Mouse (Mus musculus) gastrocnemius, adult 8-10 months (tissue): ENCODE results near the gene D10Wsu102e. TPM values are rescaled to one million over a fixed set of nuclear protein-coding genes. Genes with fewer than 3 reads are reported as not detected.
"Not testable (repeated sequence)": the region's sequence is repeated elsewhere in the genome, so short reads cannot be mapped to it uniquely, and the experiment has no call there.

Source experiments
- DNase-seq, 2 experiments: peaks; one replicate each; pipeline ENCODE4 v3.0.0; 2022; ENCODE audit warnings: low spot score in 2 of 2
- total RNA-seq, 4 experiments: library from RNA; stranded (reverse); gene quantifications; 2 replicates each; pipeline ENCODE4 v1.2.4; 2022

Gene D10Wsu102e
- total RNA-seq, 4 experiments from 2014 or later = 0.67 to 1.2 (median 0.80) TPM

DNA sequence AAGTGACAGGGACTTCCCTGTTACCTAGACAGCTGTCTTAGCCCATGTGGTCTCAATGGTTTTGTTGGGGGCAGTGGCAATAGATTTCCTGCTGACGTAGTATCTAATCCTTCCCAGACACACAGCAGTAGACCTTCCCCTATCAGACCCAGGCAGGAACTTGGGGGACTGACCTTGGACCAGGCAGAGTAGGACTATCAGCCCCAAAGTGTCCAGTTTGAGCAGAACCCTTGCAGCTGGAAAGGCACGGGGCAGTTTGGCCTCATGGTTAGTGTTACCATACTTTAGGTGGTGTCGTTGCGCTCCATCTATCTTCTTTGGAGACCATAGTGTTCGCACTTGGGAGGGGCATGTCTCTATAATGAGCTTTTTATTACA is 13.7 kb upstream of the D10Wsu102e start:
- no peak for DNase-seq

DNA sequence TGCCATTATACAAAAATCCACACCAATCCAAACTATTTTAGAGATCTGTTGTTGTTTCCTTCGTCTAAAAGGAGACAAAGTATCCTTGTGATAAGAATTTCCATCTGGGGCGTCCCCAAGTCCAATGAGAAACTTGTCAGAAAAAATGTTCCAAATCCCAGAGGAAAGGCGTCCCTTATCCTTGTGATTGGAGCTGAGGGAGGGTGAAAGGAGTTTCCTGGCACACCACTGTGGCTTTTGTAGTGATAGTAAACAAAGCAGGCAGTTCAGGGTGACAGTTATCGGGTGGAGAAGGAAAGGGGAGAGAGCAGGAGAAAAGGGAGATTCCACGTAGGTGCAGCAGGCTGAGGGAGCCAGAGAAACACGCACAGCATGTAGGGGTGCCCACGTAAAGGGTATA is 12.5 kb upstream of the D10Wsu102e start:
- DNase-seq = no peak

DNA sequence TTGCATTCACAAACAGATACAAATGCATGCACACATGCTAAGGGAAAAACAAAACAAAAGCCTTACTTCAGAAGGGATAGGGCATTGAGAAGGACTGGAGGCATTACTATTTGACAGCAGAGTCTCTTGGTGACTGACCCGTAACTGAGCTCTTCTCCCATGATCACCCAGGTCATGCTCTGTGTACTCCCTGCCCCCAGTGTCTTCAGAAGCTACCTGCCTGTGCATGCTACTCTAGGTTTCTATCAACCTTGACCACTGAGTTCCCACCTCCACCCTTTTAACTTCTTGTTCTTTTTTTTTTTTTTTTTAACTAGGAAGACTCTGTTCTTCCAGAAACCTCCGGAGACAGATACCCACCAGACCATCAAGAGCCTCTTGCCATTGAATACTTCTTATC is 9.3 kb upstream of the D10Wsu102e start:
- no peak for DNase-seq

DNA sequence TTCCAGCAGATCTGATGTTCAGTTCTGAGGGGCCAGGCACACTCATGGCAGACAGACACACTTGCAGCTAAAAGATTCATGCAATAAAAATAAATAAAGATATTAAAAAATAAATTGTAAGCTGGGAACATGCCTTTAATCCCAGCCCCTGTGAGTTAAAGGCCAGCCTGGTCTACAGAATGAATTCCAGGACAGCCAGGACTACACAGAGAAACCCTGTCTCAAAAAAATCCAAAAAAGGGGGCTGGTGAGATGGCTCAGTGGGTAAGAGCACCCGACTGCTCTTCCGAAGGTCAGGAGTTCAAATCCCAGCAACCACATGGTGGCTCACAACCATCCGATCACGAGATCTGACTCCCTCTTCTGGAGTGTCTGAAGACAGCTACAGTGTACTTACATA is 8.2 kb upstream of the D10Wsu102e start:
- DNase-seq = not testable (repeated sequence)

DNA sequence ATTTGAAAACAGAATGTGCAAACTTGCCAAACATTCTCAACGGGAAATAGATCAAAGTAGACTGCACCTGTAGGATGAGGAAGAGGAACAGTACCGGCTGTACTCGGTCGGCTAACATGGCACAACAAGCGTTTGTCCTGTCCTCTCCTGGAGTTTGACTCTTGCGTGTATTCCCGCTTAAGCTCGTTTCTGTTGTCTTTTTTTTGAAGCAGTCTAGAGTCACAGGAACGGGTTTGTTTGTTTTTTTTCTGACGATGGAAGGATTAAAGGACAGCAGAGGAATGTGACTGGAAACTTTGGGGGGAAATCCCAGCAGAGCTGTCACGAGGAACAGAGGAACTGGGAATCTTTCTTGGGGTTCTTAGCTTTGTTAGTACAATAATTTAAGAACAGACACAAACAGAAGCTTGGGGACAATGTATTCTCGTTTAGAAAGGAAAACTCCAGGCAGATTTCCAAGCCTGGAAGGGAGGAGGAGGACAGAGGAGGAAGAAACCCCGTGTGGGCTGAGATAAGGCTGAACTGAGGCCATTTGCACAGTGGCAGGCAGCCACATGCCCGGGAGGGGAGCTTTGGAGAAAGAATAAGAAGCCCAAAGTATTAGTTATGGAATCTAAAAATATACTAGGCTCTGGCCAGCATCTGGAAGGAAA is 6.2 kb upstream of the D10Wsu102e start:
- no peak for DNase-seq

DNA sequence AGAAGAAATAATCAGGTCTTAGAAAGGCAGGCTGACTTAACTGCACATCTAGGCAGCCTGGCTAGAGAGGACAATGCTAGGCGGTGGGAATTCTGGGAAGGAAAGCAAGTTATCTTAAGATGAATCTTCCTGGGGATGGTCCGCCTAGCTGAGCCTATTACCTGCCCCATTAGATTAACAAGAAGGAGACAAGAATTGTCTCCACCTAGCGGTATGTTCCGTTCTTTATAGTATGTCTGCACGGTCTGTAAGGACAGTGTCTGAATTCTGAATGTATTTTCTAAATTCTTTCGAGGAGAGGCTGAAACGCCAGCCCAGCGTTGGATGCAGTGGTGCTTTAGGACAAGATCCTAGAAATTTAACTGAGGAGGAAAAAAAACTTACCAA is 5.7 kb upstream of the D10Wsu102e start:
- DNase-seq = no peak

DNA sequence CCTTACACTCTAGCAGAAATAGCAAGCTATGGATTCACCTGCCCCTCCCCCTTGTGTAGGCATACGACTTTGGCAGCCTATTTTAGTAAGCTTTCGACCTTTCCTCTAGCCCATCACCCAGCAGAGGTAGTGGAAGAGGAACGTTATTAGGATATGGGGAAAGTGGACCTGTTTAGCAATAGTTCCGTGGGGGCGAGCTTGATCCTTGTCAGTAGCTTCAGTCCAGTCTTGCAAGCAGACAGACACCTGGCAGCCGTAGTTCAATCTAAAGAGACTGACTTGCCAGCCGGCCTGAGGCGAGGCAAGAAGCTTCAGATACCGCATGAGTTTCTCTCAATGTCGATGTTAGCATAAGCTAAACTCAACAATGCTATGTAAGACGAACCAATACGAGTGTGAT is 3.6 kb upstream of the D10Wsu102e start:
- DNase-seq = no peak

DNA sequence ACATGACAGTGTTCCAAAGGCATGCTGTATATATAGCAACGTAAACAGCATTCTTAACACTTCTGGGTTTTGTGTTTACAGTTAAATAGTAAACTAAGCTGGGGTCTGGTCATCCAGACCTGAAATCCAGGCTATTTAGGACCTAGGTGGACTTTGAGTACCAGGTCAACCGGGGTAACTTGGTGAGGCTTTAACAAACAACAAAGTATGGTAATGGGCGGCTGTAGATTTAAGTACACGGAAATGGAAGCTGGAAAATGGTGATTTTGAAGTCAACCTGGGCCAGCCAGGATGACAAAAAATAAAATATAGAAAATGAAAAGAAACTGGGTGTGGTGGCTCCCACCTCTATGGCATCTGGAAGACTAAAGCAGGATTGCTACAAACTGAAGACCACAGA is 570 bp upstream of the D10Wsu102e start:
- DNase-seq = no peak

DNA sequence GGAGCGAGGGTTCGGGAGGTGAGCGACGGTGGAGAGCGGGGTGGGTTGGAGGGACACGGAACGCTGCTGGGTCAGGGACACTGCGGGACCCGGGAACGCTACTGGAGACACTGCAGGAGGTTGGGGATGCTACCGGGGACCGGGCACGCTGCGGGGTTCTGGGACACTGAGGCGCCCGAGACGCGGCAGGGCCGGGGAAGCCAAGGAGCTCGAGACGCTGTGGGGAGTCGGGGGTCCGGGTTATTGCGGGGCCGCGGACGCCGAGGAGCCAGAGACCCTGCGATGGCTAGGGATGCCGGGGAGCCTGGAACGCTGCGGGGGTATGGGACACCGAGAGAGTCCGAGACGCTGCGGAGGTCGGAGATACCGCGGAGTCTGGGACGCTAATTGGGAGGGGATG is 335 bp downstream of the D10Wsu102e start:
- DNase-seq = no peak

DNA sequence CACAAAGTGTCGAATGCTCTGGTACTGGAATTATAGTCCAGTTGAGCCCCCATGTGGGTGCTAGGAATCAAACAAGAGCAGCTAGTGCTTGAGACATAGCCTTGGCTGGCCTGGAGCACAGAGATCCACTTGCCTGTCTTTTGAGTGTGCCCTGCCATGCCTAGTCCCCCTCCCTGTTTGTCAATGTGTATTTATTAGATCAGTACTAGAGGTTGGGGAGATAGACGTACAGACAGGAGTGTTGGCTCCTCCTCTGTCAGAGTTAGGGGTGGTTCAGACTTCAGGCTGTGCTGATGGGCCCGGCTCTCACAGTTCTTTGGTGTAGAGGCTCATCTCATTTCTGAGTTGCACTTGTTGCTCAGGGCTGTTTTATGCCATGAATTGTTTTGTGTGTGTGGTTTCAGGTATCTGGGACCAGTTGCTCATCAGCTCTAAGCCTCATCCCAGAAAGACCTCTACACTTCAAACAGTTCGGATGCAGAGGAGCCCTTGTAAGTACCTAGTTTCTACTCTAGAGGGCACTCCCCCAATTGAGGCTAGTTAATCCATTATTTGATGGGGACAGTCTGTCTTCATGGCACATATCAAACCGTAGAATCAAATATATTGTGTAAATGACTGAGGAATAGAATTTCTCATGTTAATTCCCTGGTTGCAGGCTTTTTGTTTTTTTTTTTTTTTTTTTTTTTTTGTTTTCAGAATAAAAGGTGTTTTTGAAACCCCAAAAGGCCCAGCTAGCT is 1.8 kb downstream of the D10Wsu102e start:
- no peak for DNase-seq

DNA sequence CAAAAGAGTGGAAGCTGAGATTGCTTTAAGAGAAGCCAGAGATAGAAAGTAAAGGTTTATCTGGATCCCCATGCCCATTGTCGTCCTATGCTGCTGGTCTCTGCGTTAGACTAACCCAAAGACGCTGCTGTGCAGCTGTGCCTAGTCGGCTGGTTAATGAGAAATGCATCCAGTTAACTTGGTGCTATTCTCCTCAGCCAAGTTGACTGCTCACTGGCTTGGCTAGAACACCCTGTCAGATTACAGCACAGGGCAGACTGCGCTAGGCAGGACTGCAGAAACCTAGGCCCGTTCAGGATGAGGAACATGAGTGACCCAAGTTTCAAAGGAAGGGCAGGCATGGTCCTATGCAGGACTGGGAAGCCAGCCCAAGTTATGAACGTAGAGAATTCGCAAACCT is 3.4 kb downstream of the D10Wsu102e start:
- DNase-seq = no peak

DNA sequence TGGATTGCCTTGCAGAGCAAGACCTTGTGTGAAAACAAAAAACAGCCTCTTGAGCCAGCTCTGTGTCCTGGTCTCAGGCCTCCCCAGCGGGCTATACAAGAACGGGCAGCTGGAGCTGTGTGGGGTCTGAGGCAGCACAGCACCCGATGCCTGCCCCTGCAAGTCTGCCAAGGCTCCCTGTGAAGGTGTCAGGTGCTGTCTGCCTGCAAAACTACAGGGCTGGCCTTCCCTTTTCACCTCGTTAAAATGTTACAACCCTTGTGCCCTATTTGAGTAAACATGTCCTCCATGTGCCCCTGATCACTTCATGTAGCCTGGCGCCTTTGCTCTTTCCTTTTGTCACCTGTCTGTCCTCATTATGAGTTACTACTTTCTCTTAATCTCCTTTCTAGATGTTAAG is 8.9 kb downstream of the D10Wsu102e start:
- DNase-seq = no peak

DNA sequence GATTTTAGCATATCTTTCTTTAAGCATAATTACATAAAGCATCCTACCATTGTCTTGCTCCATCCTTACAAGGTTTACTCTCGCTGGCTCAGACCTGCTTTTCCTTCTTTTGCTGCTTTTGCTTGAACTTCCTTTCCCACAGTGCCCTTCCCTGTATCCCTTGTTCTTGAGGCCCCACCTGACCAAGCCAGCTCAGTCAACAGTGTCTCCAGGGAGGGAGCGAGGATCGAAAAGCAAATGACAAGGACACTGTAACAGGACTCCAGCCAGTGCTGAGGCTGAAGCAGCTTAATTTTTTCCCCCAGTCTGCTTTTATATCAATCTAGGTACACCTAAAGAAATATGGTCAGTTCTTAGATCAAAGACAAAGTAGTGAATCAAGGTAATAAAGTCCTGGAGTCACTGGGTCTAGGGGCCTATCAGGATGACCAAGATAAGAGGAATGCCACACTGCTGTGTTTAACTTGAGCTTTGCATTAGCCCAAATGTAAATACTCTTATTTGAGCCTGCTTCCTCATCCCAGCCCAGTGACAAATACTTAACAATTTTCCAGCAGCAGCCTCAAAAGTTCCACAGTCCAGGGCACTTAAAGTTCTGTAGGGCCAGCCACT is 14.1 kb downstream of the D10Wsu102e start:
- DNase-seq = no peak

DNA sequence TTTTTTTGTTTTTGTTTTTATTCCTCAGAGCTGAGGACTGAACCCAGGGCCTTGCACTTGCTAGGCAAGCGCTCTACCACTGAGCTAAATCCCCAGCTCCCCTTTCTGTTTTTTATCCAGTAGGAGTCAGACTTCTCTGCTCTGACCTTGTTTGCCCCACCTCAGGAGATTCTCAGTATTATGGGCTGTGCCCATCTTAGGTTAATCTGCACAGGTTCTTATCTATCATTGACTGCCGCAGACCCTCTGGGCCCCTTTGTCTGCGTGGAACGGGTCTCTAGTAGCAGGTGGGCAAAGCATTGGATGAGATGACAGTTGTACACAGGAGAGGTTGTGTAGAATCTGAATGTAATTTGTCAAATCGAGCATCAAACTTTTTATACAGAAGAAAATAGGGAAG is 15.4 kb downstream of the D10Wsu102e start:
- not testable (repeated sequence) for DNase-seq

DNA sequence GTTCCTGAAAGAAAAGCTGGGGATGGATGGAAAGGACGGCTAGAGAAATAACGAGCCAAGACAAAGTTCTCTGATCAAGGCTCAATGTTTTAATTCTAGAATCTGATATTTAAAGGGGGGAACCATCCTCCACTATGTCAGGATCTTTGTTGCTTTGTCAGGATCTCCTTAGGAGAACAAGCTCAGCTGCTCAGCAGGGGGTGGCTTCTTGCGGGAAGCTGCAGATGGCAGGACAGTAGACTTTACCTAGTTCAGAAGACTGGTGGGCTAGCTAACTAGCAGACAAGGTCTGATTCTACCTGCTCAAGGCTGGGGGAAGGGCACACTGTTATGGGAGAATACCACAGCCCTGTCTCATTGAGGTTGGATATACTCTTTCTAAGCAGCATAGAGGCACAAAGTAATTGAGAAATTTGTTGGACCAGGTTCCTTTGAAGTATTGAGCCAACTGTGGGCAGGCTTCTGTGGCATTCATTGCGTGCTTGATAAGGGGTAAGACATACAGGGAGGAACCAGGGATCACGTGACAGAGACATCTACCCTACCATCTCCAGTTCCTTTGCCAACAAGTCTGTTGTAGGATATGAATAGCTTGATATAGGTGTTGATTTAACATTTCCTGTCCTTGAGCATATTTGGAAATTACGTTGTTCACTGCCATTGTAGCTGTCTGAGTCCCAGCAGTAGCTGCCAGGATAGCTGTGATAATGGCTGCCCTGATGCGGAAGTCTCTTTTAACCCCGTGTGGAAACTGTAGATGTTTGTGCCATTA is 17.1 kb downstream of the D10Wsu102e start:
- DNase-seq = no peak

DNA sequence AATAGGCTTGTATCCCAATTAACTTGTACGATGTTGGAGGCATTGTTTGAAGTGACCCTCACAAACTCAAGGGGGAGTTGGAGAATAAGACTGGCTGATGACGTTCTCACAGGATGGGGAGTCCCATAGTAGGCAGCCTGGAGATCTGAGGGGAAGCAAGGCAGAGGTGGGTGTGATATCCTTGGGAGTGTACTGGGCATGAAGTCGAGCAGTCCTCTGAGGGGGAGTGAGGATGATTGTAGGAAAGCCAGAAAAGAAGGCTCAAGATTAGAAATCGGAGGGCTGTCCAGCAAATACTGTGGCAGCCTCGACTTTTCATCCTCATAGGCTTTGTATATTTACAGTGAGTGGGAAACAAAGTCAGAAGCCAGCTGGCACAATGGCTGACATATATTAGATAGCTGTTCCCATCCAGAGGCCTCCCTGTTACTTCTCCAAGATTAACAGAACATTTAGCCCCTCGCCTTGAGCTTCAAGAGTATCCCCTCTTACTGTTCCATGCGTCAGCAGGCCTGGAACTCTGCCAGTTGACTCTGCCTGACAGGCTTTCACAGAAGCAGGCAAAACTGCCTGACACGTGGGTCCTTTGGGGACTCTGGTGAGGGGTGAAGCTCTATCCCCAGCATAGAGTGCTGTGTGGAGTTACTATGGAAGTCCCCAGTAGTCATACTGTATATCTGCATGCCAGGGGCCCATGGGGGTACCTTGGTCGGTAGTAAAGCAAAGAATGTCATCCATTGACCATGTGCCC is 18.2 kb downstream of the D10Wsu102e start:
- DNase-seq = no peak

DNA sequence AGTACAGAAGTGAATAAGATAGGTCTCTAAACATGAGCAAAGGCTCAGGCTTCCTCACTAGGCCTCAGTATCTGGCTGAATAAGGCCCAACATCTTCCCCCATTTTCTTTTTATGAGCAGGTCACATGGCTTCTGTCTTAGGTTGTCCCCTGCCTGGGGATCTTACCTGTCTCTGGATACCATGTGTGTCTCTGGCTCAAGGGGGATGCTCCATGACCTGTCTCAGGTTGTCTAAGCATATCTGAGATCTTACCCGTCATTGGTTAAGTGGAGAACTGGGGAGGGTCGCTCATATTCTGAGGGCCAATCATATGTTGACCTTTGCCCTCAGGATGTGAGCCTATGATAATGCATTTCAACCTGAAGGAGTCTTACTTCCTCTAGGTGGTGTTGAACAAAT is 20.5 kb downstream of the D10Wsu102e start:
- no peak for DNase-seq

DNA sequence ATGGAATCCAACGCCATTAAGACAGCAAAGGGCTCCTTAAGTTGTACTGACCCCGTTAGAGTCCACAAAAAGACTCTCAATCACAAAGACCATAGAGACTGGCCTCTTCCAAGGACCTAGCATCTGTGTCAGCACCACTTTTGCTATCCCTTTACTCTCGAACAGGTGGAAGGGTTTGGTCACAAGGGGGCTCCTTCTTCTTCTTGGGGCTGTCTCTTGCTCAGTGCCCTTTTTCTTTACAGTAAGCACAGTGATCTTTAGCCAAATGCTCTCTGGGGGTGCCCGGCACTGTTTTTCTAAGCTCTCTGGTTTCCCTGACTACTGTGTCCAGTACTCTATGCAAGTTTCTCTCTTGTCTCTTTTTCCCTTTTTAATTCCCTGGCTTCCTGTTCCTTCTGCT is 22.5 kb downstream of the D10Wsu102e start:
- no peak for DNase-seq

DNA sequence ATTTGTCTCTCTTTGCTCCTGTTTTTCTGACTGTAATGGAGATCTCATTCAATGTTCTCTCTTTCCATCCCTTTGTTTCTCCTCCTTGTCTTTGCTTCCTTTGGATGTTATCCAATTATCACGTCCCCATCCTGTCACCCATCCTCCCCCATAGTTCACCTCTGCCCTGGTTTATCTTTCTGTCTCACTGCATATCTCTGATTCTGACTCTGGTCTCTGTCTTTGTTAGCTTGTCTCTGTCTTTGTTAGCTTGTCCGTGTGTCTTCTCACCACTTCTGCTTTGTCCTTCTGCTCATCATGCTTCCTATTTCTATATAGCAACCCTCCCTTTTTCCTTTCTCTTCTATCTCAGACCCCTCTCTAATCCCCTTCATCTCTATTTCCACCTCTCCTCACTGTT is 23.0 kb downstream of the D10Wsu102e start:
- no peak for DNase-seq

DNA sequence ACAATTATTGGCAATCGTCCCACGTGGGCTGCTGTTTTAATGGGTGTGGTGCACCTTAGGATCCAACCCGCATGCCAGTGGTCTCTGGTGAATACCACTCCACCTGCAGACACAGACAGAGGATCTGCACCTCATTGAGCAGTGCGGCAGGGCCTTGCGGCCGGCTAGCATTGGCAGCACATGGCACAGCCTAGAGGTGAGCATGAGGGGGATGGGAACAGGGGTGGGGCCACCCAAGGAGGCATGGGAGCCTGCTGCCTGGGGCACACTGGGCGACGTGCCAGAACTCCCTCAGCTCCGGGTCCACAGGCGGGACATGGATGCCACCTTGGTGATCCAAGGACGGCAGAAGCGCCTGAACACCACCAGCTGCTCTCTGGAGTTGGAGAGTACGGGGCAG is 23.8 kb downstream of the D10Wsu102e start:
- no peak for DNase-seq

DNA sequence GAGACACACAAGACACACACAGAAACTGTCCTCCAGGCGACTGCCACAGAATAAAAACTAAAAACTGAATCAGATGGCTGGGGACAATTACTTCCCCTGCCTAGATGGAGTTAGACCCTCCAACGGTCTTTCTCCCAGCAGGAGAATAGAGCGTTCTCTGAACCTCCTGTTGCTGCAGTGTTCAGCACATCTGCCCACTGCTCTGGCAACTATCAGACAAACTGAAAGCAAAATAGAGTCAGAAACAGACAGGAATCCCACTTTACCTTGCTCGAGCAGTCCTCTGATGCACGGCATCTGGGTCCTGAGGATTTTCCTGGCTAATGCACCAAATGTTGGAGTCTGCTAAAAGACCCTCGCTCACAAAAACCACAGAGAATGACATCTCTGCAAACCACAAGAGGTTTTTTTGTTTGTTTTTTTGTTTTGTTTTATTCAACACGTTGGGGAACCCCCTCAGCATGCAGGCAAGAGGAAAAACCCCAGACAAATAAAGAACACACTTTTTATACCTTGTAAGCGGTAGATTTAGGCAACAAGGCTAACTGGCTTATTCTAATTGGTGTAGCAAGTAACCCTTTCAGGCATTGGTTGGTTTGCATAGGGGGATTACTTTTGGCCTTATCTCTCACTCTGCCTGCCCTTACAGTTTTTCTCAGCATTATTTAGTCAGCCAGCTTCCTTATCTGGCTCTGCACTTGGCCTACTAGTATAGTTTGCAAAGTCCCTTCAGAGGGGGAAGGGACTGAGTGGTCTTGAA is 24.6 kb downstream of the D10Wsu102e start:
- no peak for DNase-seq
